In the genomic region with DNA sequence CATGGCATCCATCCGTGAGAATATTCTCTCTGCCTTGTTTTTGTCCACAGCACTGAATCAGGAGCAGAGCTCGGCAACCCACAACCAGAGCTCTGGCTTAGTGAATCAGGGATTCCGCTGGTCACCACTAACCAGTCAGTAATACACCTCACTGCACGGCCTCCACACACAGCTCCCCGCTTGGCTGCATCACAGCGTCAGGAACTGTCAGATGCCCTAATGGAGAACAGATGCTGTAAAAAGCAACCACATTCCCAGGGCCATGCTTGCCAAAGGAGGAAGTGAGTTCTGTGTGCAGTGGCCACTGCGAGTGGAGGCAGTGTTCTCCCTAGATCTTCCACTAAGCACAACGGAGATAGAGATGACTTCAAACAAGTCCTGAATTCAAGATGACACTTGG, we compare ENCODE assay signal across 11 mouse cellular contexts.
DNase-seq lines count a peak whose midpoint lies in the region; ATAC-seq lines count a peak whose summit lies in the region.
"Had no signal": no experiment of that assay in that cellular context is flagged by ENCODE, and none has a peak within 500 bp of the region (broad histone marks: within the 10 kb centered on the region; RNA-seq: fewer than 3 reads in every experiment).

No protein-coding gene starts in this region.

- ATAC-seq in hindbrain, embryonic 15.5 days (ENCODE audit: low FRiP score, low read depth): peak; percentile 43; the same call in 1 of the 2 replicates
- no peak for ATAC-seq in hindbrain, embryonic 12.5 days (ENCODE audit: low FRiP score)
- no peak for ATAC-seq in heart, embryonic 12.5 days (ENCODE audit: insufficient number of reproducible peaks, low FRiP score)

- H3K27ac ChIP-seq in hindbrain, embryonic 15.5 days (replicated peaks): 0 out of 2 replicates have a peak overlapping the region, but pooled peaks have one; percentile 52
- no peak overlapping the region for H3K27ac ChIP-seq in hindbrain, embryonic 12.5 days
- peak overlapping the region; percentile 10; the same call in 1 of the 2 replicates for H3K27ac ChIP-seq in heart, embryonic 12.5 days (ENCODE audit: poor library complexity, severe bottlenecking)
- H3K27ac ChIP-seq: neural tube, embryonic 12.5 days had no signal

- H3K4me1 ChIP-seq in hindbrain, embryonic 15.5 days (replicated peaks): peaks cover 24% of the 10 kb centered on the region
- peaks cover 11% of the 10 kb centered on the region; the same call in 1 of the 2 replicates for H3K4me1 ChIP-seq in hindbrain, embryonic 12.5 days
- peaks cover 27% of the 10 kb centered on the region for H3K4me1 ChIP-seq in heart, embryonic 12.5 days (replicated peaks)

- H3K27me3 ChIP-seq in hindbrain, embryonic 15.5 days: no peaks in the 10 kb centered on the region
- H3K27me3 ChIP-seq in hindbrain, embryonic 12.5 days: no peaks in the 10 kb centered on the region
- no peaks in the 10 kb centered on the region for H3K27me3 ChIP-seq in heart, embryonic 12.5 days (replicated peaks)
- H3K27me3 ChIP-seq: neural tube, embryonic 12.5 days had no signal

- 60% methylated on average over 8 of the region's 8 CpGs for WGBS in hindbrain, embryonic 15.5 days
- 60% methylated on average over 8 of the region's 8 CpGs for WGBS in hindbrain, embryonic 12.5 days
- 56% methylated on average over 8 of the region's 8 CpGs for WGBS in heart, embryonic 12.5 days

- no peak overlapping the region for H3K4me2 ChIP-seq in hindbrain, embryonic 15.5 days
- no peak overlapping the region for H3K4me2 ChIP-seq in hindbrain, embryonic 12.5 days (replicated peaks)
- H3K4me2 ChIP-seq in heart, embryonic 12.5 days: no peak overlapping the region
- H3K4me2 ChIP-seq: neural tube, embryonic 12.5 days had no signal

- no peak overlapping the region for H3K4me3 ChIP-seq in hindbrain, embryonic 15.5 days
- H3K4me3 ChIP-seq in hindbrain, embryonic 12.5 days: no peak overlapping the region
- no peak overlapping the region for H3K4me3 ChIP-seq in heart, embryonic 12.5 days
- H3K4me3 ChIP-seq: neural tube, embryonic 12.5 days had no signal

- H3K36me3 ChIP-seq in hindbrain, embryonic 15.5 days: no peaks in the 10 kb centered on the region
- H3K36me3 ChIP-seq in hindbrain, embryonic 12.5 days: no peaks in the 10 kb centered on the region
- H3K36me3 ChIP-seq in heart, embryonic 12.5 days: no peaks in the 10 kb centered on the region
- H3K36me3 ChIP-seq: neural tube, embryonic 12.5 days had no signal

- H3K9me3 ChIP-seq in hindbrain, embryonic 15.5 days: no peaks in the 10 kb centered on the region
- no peaks in the 10 kb centered on the region for H3K9me3 ChIP-seq in hindbrain, embryonic 12.5 days (replicated peaks)
- H3K9me3 ChIP-seq in heart, embryonic 12.5 days (replicated peaks): no peaks in the 10 kb centered on the region
- H3K9me3 ChIP-seq: neural tube, embryonic 12.5 days had no signal

- DNase-seq in embryo, embryonic 11 days: peak; percentile 78
- peak; percentile 67 for DNase-seq in lung, postnatal 10 days
- DNase-seq in spleen, postnatal 10 days (ENCODE audit: low spot score in 2 of 2): no peak
- DNase-seq in frontal cortex, postnatal 14 days (ENCODE audit: low spot score in 2 of 2): no peak
- no peak for DNase-seq in left cerebral cortex, adult 9 months (ENCODE audit: low spot score in 2 of 2)
- DNase-seq: cerebellum, adult 11-12 months; layer of hippocampus, adult 9-11 months had no signal

- H3K9ac ChIP-seq in hindbrain, embryonic 15.5 days: no peak overlapping the region
- no peak overlapping the region for H3K9ac ChIP-seq in hindbrain, embryonic 12.5 days
- H3K9ac ChIP-seq in heart, embryonic 12.5 days: no peak overlapping the region
- H3K9ac ChIP-seq: neural tube, embryonic 12.5 days had no signal

Comparison
In these comparisons a context has a peak if more than half of its experiments do, and no peak if none do; other contexts are left out.
1. DNase-seq: peak in embryo, embryonic 11 days (single experiment) and lung, postnatal 10 days (single experiment); none in spleen, postnatal 10 days (0 of 2), frontal cortex, postnatal 14 days (0 of 2) and left cerebral cortex, adult 9 months (0 of 2).